Mouse (Mus musculus) heart, postnatal 10 days (tissue): ENCODE results near the gene Hyal2. TPM values are rescaled to one million over a fixed set of nuclear protein-coding genes. Genes with fewer than 3 reads are reported as not detected.

Experiments
- DNase-seq, 2 experiments: peaks; one replicate each; pipeline ENCODE4 v3.0.0; 2021
- intact Hi-C: fragments of 180-260 bp; cut with DNase I; formaldehyde crosslinking; loops from one replicate; pipeline ENCODE4 v1.15.1; 2025
- total RNA-seq, 2 experiments: library from RNA; stranded (reverse); gene quantifications; 2 replicates each; pipeline ENCODE4 v1.2.3; 2021

Hyal2 gene
- total RNA-seq = 10 to 100 TPM; 47.0 to 56.0 TPM

- intact Hi-C loops = no loop called here
- peak in 1 of 2 experiments; percentile 48 for DNase-seq
Observed at GRCm38 (mm10) chr9:107567702-107568319, at the start of gene Hyal2. Hyal2 (plus strand) TSS chr9:107567945.

- intact Hi-C loops = no loop called here
- no peak for DNase-seq
Observed at GRCm38 (mm10) chr9:107520331-107520730, 47.4 kb upstream of the Hyal2 start.

GRCm38 (mm10) chr9:107521190-107521589, 46.6 kb upstream of the Hyal2 start:
- DNase-seq = no peak
- intact Hi-C loops = no loop called here

- no peak for DNase-seq
- intact Hi-C loops = no loop called here
Observed at GRCm38 (mm10) chr9:107521711-107522399, 45.9 kb upstream of the Hyal2 start.

GRCm38 (mm10) chr9:107522400-107522711, 45.4 kb upstream of the Hyal2 start:
- intact Hi-C loops = no loop called here
- no peak for DNase-seq

GRCm38 (mm10) chr9:107526198-107527026, 41.3 kb upstream of the Hyal2 start:
- peak; percentile 59 to 73 for DNase-seq
- intact Hi-C loops = no loop called here

- intact Hi-C loops = no loop called here
- peak; percentile 95 for DNase-seq
Observed at GRCm38 (mm10) chr9:107533791-107534407, 33.8 kb upstream of the Hyal2 start, which contains the start of gene Tmem115. Tmem115 (plus strand) TSS chr9:107533945.

- DNase-seq = peak; percentile 53 to 67
- intact Hi-C loops = no loop called here
Observed at GRCm38 (mm10) chr9:107534408-107535202, 33.1 kb upstream of the Hyal2 start.

- intact Hi-C loops = no loop called here
- no peak for DNase-seq
Observed at GRCm38 (mm10) chr9:107538231-107538630, 29.5 kb upstream of the Hyal2 start.

GRCm38 (mm10) chr9:107538711-107539110, 29.0 kb upstream of the Hyal2 start:
- no peak for DNase-seq
- intact Hi-C loops = no loop called here

- intact Hi-C loops = no loop called here
- no peak for DNase-seq
Observed at GRCm38 (mm10) chr9:107539940-107540339, 27.8 kb upstream of the Hyal2 start.

- DNase-seq = no peak
- intact Hi-C loops = no loop called here
Observed at GRCm38 (mm10) chr9:107540420-107540819, 27.3 kb upstream of the Hyal2 start.

GRCm38 (mm10) chr9:107541005-107541404, 26.7 kb upstream of the Hyal2 start:
- intact Hi-C loops = no loop called here
- DNase-seq = no peak

- intact Hi-C loops = no loop called here
- DNase-seq = peak; percentile 96 to 97
Observed at GRCm38 (mm10) chr9:107541474-107542351, 26.0 kb upstream of the Hyal2 start, which contains the start of the genes Cyb561d2 and Nprl2. Cyb561d2 (minus strand) TSS chr9:107542193. Nprl2 (plus strand) TSS chr9:107542226.

- DNase-seq = no peak
- intact Hi-C loops = no loop called here
Observed at GRCm38 (mm10) chr9:107542352-107542686, 25.4 kb upstream of the Hyal2 start.

- intact Hi-C loops = no loop called here
- DNase-seq = no peak
Observed at GRCm38 (mm10) chr9:107542721-107543120, 25.0 kb upstream of the Hyal2 start.

GRCm38 (mm10) chr9:107543299-107543698, 24.4 kb upstream of the Hyal2 start:
- no peak for DNase-seq
- intact Hi-C loops = no loop called here

GRCm38 (mm10) chr9:107544196-107544700, 23.5 kb upstream of the Hyal2 start:
- intact Hi-C loops = no loop called here

GRCm38 (mm10) chr9:107544729-107545128, 23.0 kb upstream of the Hyal2 start:
- intact Hi-C loops = no loop called here
- no peak for DNase-seq

More at GRCm38 (mm10) chr9:107544196-107544700, 23.5 kb upstream of the Hyal2 start:
- no peak for DNase-seq
